Mouse (Mus musculus): ENCODE measurements around the gene Miox.
A peak's percentile ranks its signal among the peaks of the same experiment; 100 is the strongest.

Gene Miox

GRCm38 (mm10) chr15:89365141-89365551 is 30.9 kb downstream of the Miox start:
- no peak for DNase-seq (ENCODE audit: low spot score)

- peak; percentile 42 for DNase-seq (ENCODE audit: low spot score)
Observed at GRCm38 (mm10) chr15:89372068-89372467, 37.9 kb downstream of the Miox start.

DNA sequence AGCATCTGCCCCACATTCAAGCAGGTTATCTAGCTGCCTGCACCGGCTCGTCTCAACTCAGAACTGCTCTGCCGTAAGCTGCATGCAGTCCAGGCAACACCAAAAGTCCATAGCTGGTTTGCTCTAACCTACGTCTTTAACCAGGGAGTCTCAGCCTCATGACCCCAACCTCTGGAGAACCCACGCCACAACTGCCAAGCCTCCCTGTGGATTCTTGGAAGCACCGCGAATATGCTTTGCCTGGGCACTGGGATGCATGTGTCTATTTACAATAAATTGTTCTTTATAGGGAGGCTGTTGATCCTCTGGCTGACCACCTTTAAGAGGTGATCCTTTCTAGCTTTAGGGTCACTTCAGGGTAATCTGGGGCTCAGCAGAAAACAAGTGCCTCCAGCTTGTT is 38.3 kb downstream of the Miox start:
- no peak for DNase-seq (ENCODE audit: low spot score)

- peak; percentile 88 for DNase-seq (ENCODE audit: low spot score)
Observed at GRCm38 (mm10) chr15:89373027-89373761, 39.0 kb downstream of the Miox start.

DNA sequence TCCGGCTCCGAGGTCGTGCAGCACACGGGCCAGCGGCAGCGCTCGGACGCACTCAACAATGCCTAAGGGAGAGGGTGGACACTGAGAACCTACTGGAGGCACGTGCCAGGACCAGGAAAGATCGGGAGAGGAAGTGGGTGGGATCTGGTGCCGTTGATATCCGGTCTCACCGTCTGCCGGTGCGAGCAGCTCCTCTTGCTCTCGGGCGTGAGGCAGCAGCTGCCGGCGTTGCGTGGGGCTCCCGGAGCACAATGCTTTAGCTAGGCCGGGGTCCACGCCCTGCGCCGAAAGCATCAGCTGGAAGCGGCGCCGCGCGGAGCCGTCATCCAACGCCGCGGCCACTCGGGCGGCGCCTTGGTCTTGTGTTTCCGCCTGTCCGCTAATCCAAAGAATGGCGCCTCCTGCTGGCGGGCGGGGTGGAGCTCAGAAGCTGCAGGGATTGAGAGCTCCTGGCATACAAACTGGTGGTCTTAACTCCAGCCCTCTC is 39.6 kb downstream of the Miox start, which contains the start of gene Sco2:
TSS of gene Sco2 (minus strand) at position 85 of the 487 bp plus-strand sequence.
- DNase-seq (ENCODE audit: low spot score): peak; percentile 98

DNA sequence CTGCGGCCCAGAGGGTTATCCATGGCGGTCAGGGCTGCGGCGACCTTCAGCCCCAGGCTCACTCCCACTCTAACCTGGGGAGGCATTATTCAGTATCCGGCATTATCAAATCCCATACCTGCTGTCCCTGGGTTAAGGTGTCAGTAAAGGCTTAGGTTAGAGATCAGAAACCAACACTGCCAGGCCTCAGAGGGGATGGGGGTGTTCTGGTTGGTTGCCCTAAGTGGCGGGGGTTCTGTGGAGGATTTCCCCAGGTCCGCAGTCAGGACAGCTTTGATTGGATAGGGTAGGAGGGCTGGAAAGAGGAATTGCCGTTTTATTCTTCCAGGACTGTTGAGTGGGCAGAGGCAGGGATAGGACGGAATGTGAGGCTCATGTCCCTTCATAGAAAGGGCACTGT is 40.1 kb downstream of the Miox start:
- no peak for DNase-seq (ENCODE audit: low spot score)

DNA sequence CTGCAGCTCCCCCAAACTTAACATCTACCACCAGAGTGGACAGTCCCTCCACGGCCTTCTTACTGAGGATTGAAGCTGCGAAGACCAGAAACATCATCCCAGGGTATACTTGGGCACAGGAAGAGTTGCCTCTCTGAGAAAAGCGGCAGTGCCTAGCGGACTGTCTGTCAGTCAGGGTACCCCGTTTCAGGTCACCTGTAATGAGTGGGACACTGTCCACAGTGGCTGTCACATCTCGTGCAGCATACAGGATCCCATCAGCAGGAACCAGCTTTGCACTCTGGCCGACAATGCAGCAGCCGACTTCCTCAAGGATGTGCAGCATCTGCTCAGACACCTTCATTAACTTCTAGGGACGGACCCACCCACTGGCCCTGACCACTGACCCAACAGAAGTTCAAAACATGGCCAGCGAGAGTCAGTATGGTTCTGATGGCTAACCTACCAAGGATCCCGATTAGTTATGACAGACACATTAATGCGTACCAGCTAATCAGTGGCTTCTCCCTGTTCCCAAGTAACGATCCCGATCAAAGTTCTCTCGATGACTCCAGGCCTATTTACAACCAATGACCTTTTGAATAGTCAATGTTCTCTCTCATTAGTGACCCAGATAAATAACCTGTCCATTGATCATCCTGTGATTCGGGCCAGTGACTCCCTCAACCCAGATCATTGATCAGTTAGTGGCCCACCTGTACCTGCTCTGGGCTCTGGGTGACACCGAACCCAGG is 40.8 kb downstream of the Miox start:
- DNase-seq (ENCODE audit: low spot score): no peak

GRCm38 (mm10) chr15:89376040-89376439 is 41.8 kb downstream of the Miox start:
- no peak for DNase-seq (ENCODE audit: low spot score)

GRCm38 (mm10) chr15:89376957-89377356 is 42.8 kb downstream of the Miox start, which contains the start of gene Tymp:
Gene Tymp (minus strand): TSS chr15:89377039.
- DNase-seq (ENCODE audit: low spot score): peak; percentile 48

- DNase-seq (ENCODE audit: low spot score): no peak
Observed at GRCm38 (mm10) chr15:89377362-89377761, 43.2 kb downstream of the Miox start.

- DNase-seq (ENCODE audit: low spot score): no peak
Observed at GRCm38 (mm10) chr15:89377938-89378828, 44.0 kb downstream of the Miox start.

DNA sequence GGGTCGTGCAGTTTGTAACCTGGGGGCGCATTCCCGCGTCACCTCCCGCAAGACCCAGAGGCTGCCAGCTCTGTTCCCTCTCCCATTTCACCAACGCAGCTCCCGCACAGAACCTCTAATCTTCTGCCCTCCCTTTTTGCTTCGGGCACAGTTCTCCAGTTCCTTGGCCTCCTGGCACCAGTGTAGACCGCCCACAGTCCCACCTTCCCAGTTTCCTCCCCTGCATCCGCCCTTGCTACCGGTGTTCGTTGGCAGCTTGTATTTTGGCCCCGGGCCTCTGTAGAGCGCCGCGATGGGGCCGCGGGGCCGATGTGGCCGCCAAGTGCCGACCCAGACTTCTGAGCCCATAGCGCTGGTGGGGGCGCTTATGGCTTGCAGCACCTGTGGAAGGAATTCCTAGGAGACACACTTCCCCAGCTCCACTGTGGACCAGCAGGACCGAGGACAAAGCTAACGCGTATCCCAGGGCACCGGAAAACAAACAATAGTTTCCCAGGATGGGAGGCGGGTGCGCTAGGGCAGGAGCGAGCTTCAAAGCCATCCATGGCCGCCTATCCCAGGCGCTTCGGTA is 44.7 kb downstream of the Miox start, which contains the start of gene Odf3b:
TSS of gene Odf3b (minus strand) at position 452 of the 571 bp plus-strand sequence.
- DNase-seq (ENCODE audit: low spot score): peak; percentile 50

GRCm38 (mm10) chr15:89379429-89379828 is 45.2 kb downstream of the Miox start:
- peak; percentile 68 for DNase-seq (ENCODE audit: low spot score)

DNA sequence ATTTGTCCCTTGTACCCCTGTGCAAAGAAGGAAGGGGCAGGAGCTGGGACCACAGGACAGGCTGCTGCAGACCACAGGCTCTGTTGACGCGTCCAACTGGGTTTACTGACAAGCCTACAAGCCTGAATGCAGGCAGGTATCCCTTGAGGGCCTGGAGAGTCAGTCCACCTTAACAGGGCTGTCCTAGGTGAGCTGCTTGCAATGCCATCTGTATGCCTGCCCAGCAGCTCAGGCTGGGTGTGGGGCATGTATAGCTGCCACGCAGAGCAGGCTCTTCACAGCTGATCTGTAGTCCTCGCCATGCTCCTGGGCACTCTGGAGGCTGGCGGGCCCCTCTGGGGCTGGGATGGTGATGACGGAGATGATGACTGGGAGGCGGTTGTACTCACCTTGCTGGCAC is 50.4 kb downstream of the Miox start, which contains the start of gene Klhdc7b:
TSS of gene Klhdc7b (plus strand) at position 301 of the 400 bp plus-strand sequence.
- no peak for DNase-seq (ENCODE audit: low spot score)
